Mouse (Mus musculus) small intestine, adult 2 months (tissue): ENCODE measurements around the gene Epm2a.

Source experiments
- CTCF ChIP-seq: fragments of 200-500 bp; IDR thresholded peaks from 2 replicates; pipeline ENCODE4 v1.5.1; 2012; ENCODE audit warnings: low read depth, mild to moderate bottlenecking, control low read depth, inconsistent platforms, low read length, moderate library complexity, mixed read lengths; ENCODE audit not compliant: insufficient replicate concordance, insufficient read length; ENCODE audit errors: extremely low read depth
- POLR2A ChIP-seq: fragments of 200-500 bp; IDR thresholded peaks from 2 replicates; pipeline ENCODE4 v1.6.1; 2012; ENCODE audit warnings: low read depth, mild to moderate bottlenecking, control low read depth, inconsistent platforms, low read length, moderate library complexity

DNA sequence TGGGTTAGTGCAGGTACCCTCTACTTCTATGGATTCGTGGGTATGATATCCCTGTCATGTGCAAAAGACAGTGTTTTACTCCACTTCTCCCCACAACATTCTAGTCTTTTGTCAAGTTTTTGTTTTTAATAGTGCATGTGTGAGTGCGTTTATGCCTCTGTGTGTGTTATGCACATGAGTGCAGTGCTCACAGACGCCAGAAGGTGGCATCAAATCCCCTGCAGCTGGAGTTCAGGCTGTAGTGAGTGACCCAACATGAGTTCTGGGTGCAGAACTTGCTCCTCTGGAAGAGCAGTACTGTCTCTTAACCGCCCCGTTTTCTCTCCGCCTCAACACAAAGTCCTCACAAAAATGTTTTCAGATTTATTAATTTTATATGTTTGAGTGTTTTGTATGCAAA is 96.1 kb downstream of the Epm2a start:
- TF ChIP-seq CTCF (no peak), POLR2A (no peak)
